Mouse (Mus musculus) adrenal gland, postnatal 14 days (tissue): ENCODE results near the gene Klhl26. TPM values are rescaled to one million over a fixed set of nuclear protein-coding genes. Genes with fewer than 3 reads are reported as not detected.

Source experiments
- DNase-seq: peaks from one replicate; pipeline ENCODE4 v3.0.0; 2021; ENCODE audit warnings: mixed read lengths
- total RNA-seq: library from RNA; stranded (reverse); gene quantifications from 2 replicates; pipeline ENCODE4 v1.2.3, GENCODE M21; 2021

Klhl26 gene
- total RNA-seq, 1 experiment from 2014 or later, result 16.3 TPM

DNA sequence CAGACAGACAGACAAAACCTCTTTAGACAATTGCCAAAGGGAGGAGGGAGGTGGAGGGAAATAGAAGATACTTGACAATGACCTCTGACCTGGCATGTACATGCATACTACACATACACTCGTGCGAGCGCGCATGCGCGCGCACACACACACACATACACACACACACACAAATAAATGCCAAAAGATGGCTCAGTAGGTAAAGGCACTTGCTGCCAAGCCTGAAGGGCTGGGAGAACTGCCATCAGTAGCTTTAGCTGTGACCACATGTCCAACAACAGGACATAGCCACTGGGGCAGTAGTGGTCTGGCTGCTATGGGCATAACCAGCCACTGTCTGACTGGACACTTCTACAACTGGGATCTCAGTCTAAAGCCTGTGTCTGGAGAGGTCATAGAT lies 4.9 kb downstream of the Klhl26 start:
- DNase-seq, result no peak

DNA sequence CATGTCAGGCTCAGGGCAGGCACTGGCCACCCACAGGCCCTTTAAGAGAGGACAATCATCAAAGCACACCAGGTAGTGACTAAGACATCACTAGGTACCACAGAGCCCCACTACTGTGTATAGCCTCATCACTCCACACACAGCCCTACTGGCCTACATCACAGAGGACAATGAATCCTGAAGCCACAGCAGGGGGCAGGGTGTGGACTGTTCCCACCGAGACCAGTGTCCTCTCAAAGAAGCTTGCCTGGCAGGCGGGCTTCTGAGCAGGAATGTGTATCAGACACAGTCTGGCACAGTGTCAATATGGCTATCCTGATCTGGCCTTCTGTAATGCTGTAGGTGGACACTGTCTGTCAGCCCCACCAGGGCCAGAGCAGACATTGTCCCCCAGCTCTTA lies 6.8 kb downstream of the Klhl26 start:
- DNase-seq, result no peak

DNA sequence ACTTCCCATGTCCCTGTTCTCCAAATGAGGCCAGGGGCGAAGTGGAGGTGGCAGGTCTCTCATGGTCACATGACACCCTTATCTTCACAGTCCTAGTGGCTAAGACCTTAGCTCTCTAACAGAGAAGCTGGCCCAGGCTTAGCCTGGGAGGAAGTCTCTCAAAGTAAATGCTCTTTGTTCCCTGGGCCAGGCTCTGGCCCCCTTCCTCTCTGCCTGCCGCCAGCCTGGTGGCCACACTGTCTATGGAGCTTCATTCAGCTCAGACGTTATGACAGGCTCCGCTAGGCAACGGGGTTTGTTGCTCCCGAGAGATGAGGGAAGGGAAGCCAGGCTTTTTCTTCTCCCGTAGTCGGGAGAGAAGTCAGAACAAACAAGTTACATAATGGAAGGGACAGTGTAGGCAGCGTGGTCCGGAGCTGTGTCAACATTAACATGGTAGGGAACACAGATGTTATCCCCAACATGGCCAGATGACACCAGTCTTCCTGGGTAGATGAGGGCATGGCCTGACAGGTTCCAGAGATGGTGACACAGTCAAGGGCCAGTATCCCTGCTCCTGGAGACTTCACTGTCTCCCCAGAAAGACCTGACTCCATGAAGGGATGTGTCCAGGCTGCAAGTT lies 7.4 kb downstream of the Klhl26 start:
- DNase-seq, result no peak

DNA sequence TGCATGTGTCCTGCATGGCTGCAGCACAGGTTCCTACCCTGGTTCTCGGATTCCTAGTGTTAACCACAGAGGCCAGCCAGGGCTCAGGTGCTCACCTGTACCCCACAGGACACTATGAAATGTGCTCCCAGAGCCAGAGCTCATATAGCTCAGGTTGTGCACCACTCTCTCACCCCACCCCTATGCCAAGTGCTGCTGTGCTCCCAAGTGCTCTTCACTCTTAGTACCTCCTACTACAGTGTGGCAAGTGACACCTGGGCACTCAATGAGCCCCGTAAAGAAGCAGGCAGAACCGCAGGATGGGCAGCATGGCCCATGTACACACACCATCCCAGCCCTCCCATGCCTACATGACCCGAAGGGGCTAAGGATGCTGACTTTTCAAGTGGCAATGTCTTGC lies 8.0 kb downstream of the Klhl26 start:
- DNase-seq, result no peak

DNA sequence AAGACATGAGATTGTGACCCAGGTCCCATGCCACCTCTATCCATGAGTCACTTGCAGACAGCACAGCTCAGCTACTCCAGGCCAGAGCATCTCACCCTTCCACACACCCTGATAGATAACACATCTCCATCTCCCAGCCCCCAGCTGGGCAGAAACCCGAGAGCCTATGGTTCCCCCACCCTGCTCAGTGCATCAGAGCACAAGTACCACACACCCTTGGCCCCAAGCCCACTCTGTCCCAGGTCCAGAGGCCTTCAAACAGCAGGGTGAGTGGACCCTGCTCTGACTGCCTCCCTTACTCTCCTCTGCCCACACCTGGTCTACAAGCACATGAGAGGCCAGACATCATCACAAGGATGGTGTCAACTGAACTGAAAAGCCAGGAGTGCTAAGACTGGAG lies 8.9 kb downstream of the Klhl26 start:
- DNase-seq, result no peak

DNA sequence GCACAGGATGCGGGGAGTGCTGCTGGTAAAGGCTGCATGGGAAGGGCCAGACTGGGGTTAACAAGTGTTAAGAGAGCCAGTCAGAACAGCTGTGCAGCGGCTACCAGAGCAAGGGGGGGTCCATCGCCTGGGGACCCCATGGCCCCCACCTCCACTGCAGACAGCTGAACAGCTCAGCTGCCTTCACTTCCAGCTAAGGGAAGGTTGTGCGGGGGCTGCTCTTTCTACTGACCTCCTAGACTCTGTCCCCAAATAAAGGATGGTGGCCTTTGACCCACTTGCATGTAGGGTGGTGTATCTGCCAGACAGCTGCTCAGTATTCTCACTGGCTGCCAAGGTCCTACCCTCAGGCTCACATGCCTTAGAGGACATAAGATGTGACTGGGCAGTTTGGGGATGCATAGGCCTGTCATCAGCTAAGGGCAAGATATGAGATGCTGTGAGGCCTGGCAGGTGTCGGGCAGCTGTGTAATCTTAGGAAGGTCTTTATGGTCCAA lies 9.5 kb downstream of the Klhl26 start:
- no peak for DNase-seq

DNA sequence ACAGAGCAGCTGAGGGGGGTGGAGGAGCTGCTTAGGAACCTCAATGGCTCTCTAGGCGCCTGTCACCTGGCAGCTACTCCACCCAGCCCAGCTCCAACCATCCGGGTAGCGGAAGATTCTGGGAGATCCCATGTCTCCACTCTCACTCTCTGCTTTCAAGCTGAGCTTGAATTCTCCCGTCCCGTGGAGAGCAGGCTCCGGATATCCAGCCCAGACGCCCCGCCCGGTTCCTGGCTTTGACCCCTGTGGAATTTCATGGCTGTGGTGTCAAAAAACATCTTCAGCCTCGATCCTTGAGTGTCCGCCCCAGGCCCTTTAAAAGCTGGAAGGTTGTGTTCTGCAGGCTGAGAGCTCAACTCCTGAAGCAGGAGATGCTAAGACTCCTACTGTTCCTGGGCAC lies 10.0 kb downstream of the Klhl26 start:
- DNase-seq, result no peak

DNA sequence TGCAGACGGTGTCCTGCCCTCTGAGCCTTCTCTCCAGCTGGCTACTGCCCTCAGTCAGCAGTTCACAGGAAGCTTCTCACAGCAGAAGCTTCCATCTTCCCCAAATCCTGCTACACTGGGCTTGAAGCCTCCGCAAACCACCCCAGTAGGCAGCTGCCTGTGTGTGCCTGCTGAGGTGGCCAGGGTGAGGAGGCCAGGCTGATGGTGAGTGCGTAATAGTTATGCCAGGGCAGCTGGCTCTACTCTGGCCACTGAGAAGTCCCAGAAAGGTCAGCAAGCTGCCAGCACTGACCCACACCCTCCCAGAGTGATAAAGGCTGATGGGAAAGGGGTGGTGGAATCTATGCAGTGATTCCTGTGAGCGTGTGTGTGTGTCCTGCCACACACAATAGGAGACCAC lies 10.5 kb downstream of the Klhl26 start:
- DNase-seq, result no peak

DNA sequence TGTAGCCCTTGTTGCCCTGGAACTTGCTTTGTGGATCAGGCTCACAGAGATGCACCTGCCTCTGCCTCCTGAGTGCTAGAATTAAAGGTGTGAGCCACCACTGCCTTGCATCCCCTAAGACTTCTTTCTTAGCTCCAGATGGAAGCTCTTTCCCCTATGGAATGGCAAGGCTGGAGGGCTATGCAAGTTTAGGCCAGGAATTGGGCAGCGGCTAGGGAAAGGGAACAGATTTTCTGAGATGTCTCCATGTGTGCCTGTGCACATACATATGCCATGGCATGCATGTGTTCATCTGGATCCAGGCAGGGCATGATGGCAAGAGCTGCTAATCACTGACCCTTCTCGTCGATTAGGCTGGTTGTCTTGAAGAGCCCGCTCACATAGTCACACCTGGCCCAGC lies 11.1 kb downstream of the Klhl26 start:
- DNase-seq, result no peak

DNA sequence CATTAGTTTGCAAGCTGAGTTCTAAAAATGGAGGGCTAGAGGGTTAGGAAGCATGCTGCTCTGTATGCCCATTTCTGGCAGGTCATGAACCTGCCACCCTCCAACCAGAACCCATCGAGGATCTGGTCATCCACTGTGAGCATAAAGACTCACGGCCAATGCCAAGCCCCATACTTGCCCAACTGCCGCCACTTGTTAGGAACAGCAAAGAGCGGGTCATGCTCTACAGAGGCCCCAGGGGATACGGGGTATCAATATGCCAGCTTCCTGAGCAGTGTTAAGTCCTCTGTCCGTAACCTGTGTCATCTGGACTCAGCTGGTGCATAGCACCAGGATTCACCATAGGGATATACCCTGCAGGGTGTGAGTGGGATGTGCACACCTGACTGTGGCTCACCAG lies 12.6 kb downstream of the Klhl26 start:
- DNase-seq, result no peak

DNA sequence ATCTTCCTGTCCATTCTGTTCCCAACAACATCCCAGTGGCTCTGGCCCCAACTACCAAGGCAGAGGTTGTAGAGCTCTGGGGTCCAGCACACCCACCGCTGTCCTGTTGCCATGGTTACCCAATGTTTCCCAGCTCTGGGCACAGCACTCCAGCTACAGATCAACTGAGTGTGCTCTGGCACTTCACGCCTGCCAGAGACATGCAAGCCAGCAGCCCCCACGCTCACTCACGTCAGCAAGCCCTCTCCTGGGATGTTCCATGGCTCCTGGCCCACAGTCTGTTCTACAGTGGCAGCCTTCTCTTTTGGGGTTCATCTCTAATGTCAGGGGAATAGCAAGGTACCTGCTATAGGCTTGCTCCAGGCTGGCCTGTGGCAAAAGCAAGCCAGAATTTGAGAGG lies 13.5 kb downstream of the Klhl26 start:
- no peak for DNase-seq

DNA sequence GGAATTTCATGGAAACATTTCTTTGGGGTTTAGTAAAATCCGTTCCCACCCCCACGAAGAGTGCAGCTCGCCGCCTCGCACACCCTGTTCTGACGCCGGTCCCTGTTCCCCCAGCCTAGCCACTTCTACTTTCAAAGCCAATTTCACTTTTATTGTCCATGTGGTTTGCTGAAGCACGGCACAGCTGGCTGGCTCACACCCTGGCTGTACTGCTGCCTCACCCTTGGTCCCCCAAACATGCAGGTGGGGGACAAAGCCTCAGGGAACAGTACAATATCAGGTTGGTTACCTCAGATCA lies 14.3 kb downstream of the Klhl26 start:
- no peak for DNase-seq

DNA sequence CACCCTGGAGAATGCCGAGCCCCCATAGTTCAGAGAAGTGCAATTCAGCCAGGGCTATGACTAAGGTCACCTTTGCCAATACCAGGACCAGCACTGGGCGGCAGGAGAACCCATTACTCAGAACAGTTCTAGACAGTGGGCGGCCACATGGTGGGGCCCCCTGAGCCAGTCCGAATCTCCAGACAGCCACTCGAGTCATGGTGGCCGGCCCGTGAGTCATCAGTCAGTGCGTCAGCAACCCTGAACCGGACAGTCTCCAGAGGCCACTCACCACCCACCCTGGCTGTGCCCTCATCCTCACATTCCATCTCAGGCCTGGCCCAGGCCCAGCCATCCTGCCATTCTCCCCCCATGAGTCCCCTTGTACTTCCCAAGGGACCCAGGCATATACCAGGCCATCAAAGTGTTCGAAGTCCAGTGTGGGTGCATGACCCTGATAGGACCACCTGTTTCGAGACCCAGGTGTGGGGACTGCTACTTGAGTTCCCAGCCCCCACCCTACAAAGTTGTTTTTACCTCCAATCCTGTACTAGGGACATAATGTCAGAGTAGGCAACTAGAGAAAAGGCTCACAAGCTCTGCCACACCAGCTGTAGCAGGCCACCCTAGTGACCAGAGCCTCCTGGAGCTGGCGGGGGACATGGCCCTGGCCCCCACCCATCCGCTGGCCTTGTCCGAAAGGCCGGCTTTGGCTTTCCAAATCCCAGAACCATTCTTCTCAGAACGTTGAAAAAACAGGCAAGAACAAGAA lies 14.8 kb downstream of the Klhl26 start:
- DNase-seq, result peak; percentile 83

DNA sequence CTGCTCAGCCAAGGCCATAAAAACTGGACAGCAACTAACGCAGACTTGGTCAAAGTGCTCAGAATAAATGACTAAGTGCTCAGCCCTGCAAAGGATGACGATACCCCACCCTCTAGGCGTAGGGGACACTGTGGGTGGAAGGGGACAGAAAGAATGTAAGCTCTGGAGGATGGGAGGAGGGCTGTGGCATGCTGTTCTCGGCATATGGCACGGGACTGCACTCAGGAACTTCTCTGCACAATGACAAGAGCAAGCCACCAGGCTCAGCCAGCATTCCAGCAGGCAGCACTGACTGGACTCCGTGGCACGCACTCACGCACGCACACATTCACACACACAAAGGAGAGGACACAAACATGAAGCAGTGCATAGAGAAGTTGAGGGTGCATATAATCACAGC lies 16.2 kb downstream of the Klhl26 start:
- no peak for DNase-seq

DNA sequence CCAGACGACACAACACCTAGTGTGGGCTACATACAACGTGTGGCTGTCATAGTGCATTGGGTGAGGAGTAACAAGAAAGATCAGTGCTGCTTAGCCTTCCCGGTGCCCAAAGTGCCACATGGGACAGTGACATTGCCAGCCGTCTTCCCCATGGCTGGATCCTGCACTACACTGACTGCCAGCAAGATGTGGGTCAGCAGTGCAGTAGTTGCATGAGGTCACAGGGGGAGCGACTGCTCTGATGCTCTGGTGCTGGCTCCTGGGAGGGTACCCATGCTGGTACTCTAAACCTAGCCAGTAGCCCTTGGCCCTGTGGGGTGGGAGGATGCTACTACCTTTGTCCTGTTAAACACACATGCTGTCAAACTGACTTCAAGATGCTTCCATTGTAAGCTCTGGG lies 16.6 kb downstream of the Klhl26 start:
- no peak for DNase-seq

DNA sequence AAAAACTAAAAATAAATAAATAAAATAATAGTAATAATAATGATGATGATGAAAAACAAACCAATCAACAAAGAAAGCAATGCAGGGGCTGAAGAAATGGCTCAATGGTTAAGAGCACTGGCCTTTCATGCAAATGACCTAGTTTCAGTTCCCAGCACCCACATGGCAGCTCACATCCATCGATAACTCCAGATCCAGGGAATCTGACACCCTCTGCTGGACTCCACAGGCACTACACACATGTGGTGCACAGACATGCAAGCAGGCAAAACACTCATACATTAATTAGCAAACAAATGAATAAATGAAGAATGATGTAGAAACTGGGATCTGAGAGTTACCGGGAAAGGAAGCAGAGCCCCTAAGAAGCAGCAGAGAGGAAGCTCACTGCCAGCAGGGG lies 17.1 kb downstream of the Klhl26 start:
- DNase-seq, result no peak

DNA sequence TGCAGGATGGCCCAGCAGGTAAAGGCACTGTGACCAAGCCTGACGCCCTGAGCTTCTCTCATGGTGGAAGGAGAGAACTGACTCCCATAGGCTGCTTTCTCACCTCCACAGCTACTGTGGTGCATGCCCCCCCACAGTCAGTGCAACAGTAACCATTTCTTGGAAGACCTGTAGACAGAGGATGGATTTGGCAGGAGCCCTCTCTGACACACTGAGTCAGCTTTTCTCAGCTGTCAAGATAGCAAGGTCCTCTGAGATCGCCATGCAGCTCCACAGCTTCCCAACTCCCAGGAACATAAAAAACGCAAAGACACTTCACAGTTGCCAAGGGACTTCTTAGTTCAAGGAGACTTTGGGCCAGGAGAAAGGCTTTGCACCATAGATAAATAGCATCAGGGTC lies 18.3 kb downstream of the Klhl26 start:
- no peak for DNase-seq

DNA sequence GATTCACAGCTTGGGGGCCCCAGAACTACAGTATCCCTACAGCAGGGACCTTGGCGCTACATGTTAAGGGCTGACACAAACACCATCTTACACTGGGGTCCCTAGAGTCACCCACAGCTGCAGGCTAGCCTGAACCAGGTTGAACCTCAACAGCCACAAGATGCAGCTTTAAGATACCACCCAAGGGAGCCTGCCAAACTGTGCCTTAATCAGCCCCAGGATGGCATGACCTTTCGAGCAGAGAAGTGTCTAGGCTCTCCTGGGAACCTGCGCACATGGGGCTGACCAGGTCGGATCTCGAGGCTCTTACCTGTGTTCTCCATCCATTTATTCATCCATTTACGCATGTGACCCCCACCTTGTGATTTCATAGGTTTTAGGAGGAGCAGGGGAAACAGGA lies 18.9 kb downstream of the Klhl26 start:
- no peak for DNase-seq

DNA sequence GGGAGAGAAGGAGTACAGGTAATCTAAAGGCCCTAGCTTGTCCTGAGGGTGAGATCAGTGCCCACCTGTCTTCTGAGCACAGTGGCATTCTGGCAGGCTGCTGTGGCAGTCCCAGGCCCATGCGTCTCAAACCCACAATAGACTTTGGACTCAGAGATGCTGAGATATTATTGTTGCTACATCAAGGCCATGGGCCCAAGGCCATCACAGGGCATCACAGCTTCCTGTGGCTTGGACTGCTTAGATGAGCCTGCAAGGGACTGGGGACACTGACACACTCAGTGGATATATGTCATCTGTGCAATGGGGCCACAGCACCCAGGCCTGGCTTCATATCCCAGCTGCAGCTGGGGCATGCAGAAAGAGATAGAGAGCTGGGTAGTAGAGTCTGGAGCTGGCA lies 19.8 kb downstream of the Klhl26 start:
- peak; percentile 59 for DNase-seq

DNA sequence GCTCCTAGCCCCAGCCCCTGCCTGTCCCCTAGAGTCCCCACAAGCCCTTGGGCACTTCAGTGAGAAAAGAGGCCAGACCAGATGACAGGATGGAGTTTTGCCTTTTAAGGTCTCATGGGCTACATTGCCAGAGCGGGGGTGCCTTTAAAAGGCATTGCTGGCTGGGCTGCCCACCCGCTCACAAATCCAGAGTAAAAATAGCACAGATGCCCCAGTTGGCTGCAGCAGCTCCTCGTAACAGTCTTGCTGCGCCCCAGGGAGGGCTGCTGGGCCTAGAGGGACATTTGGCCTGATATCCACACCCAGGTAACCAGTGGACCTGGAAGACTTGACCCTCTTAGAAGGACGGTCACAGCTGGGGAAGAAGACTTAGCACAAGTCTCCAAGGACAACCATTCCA lies 22.9 kb downstream of the Klhl26 start:
- no peak for DNase-seq

DNA sequence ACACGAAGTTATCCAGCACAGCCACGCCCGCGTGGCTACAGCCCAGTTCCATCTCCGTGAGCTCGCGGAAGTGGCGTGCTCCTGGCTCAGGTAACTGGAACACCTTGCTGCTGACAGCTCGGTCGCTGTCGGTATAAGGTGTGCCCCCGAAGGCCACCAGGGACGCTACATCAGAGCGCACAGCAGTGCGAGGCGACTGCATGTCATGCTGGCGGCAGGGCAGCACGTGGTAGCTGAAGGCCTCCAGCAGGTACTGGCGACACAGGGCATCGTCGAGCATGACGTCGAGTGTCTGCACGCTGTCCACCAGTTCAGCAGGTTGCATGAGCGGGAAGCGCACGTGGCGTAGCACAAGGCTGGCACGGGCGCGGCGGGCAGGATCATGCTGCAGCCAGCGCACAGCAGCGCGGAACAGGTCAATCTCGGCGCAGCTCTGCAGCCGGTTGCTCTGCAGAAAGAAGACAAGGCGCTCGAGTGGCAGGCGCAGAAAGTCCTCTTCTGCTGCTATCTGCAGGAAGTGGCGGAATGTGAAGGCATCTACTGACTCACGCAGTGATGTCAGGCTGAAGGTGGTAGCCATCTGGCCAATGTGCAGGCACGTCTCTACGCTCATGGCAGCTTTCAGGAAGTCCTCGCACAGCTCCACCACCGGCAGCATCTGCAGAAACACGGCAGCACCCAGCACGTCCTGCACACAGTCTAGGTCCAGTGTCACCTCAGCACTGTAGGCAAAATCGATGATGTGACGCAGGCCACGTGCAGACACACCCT lies 24.4 kb downstream of the Klhl26 start:
- no peak for DNase-seq

DNA sequence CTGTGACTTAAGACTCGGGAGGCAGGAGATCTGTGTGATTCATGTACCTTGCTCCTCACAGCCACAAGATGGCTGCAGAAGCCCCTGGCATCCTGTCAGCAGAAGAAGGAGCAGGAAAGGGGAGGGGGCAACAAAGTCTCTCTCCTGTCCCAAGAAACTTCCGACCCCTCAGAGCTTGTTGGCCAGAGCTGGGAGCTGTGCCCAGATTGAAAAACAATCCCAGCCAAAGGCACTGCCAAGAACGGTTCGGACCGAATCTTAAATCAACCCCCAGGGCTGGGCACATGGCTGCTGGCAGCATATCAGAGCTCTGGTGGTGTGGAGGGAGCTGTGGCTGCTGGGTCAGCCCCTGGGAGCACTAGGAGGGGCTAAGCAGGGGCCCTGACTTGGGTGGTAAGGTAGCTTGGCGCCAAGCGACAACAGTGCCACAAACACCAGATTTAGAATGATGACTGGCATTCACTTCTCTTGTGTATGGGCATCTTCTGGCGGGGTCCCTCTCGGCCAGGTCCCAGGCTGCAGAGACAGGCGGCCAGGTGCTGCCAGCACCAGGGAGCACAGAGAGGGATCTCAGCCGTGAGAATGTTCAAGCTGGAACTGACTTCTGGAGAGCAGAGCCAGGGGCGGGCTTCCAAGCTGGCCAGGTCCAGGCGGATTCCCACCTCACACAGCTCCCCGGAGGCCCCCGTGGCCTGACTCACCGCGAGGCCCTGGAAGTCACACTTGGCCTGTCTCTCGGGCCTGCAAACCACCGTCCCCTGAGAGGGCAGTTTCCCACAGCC lies 28.9 kb downstream of the Klhl26 start:
- DNase-seq, result peak; percentile 77

DNA sequence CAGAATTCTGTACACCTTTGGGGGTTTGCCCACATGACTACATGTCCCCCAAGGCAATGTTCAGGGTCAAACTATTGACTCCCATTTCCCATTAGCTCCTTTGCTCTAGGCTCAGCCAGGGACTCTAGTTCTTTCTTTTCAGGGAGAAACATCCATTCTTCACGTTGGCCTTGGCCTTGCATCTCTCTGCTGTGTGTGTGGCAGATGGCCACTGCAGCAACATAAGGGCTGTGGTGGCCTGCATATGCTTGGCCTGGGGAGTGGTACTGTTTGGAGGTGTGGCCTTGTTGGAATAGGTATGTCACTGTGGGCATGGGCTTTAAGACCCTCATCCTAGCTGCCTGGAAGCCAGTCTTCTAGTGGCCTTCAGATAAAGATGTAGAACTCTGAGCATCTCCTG lies 30.8 kb downstream of the Klhl26 start:
- DNase-seq, result no peak
